Mouse (Mus musculus) ES-Bruce4 (cell line): Measurements from ENCODE around the gene Phlpp1. TPM values are rescaled to one million over a fixed set of nuclear protein-coding genes. Genes with fewer than 3 reads are reported as not detected.

Experiments
- H3K27ac ChIP-seq: 2 replicates; pipeline ENCODE4 v1.5.1; 2012; ENCODE audit warnings: low read length, inconsistent platforms; ENCODE audit not compliant: insufficient read depth
- H3K27me3 ChIP-seq: 2 replicates; pipeline ENCODE4 v1.6.1; 2012; ENCODE audit warnings: mild to moderate bottlenecking, low read length, inconsistent platforms; ENCODE audit not compliant: control insufficient read depth, poor library complexity, insufficient read depth, severe bottlenecking
- H3K36me3 ChIP-seq: 2 replicates; pipeline ENCODE4 v1.6.1; 2012; ENCODE audit warnings: inconsistent platforms, mild to moderate bottlenecking, low read length, moderate library complexity; ENCODE audit not compliant: control insufficient read depth, poor library complexity, insufficient read depth, severe bottlenecking
- H3K4me1 ChIP-seq: one replicate; pipeline ENCODE4 v1.8.1; 2011; ENCODE audit warnings: low read length; ENCODE audit not compliant: control insufficient read depth, insufficient read depth
- H3K4me3 ChIP-seq: 2 replicates; pipeline ENCODE4 v1.5.1; 2011; ENCODE audit warnings: low read depth, mild to moderate bottlenecking, low read length
- H3K9ac ChIP-seq: 2 replicates; pipeline ENCODE4 v1.6.1; 2012; ENCODE audit warnings: low read depth, mild to moderate bottlenecking, inconsistent platforms; ENCODE audit not compliant: poor library complexity, severe bottlenecking
- H3K9me3 ChIP-seq: replicated peaks from 2 replicates; pipeline ENCODE4 v1.6.1; 2012; ENCODE audit warnings: mild to moderate bottlenecking, low read length, inconsistent platforms; ENCODE audit not compliant: control insufficient read depth, poor library complexity, insufficient read depth, severe bottlenecking
- CTCF ChIP-seq: IDR thresholded peaks from one replicate; pipeline ENCODE4 v1.8.1; 2011; ENCODE audit warnings: low read depth, low read length
- EP300 ChIP-seq: IDR thresholded peaks from 2 replicates; pipeline ENCODE4 v1.6.1; 2011; ENCODE audit warnings: low read depth, low read length; ENCODE audit not compliant: insufficient read depth
- POLR2A ChIP-seq: IDR thresholded peaks from one replicate; pipeline ENCODE4 v1.8.1; 2011; ENCODE audit warnings: low read length; ENCODE audit not compliant: insufficient read depth
- polyA plus RNA-seq: library from polyadenylated mRNA; stranded (reverse); fragments of >200 nt; gene quantifications from 2 replicates; pipeline ENCODE4 v1.2.4, GENCODE M21; 2011; ENCODE audit warnings: low read depth; ENCODE audit not compliant: missing spikeins, insufficient read depth, insufficient read length

Gene Phlpp1
- polyA plus RNA-seq, 1 experiment = 13.4 TPM

DNA sequence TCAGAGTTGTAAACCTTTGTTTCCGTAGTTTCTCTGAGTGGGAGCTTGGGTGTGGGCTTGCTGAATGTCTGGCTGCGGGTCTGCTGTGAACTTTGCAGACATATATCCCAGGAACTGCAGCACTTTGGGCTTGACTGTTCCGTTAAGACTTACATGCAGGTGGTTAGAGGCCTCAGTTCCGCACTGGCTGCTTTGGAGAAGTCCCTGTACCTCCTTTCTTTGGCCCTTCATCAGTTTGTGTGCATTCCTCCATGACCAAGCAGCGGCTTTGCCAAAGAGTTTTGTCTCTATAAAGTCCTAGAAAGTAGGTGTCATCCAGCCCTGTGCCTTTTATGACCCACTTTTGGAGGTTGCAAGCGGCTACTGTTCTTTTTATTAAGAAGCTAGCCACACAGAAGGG is 102.2 kb downstream of the Phlpp1 start:
- no peak overlapping the region for H3K27ac ChIP-seq
- H3K9me3 ChIP-seq = no peaks in the 10 kb centered on the region
- H3K4me1 ChIP-seq = no peaks in the 10 kb centered on the region
- H3K27me3 ChIP-seq = no peaks in the 10 kb centered on the region
- TF ChIP-seq CTCF (no peak), EP300 (no peak), POLR2A (no peak)
- no peak overlapping the region for H3K4me3 ChIP-seq
- H3K36me3 ChIP-seq = no peaks in the 10 kb centered on the region
- no peak overlapping the region for H3K9ac ChIP-seq

DNA sequence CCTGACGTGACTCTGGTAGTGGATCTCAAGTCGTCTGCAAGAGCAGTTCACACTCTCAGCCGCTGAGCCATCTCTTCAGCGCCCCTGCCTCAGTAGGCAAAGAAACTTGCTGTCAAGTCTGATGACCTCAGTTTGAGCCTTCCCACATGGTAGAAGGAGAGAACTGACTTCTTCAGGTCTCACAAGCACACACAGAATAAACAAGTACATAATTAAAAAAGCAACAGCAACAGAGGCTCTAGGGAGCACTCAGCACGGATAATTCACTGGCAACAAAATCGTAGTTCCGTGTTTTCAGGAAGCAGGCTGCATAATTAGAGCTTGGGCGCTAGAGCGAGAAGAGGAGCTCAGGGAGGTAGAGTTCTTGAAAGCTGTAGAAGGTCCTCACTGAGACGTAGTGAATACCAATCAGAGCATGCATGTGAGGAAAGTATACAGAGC is 103.0 kb downstream of the Phlpp1 start:
- no peak overlapping the region for H3K9ac ChIP-seq
- H3K27me3 ChIP-seq = no peaks in the 10 kb centered on the region
- no peak overlapping the region for H3K4me3 ChIP-seq
- no peaks in the 10 kb centered on the region for H3K4me1 ChIP-seq
- H3K9me3 ChIP-seq = no peaks in the 10 kb centered on the region
- no peaks in the 10 kb centered on the region for H3K36me3 ChIP-seq
- no peak overlapping the region for H3K27ac ChIP-seq
- TF ChIP-seq POLR2A = no peak

DNA sequence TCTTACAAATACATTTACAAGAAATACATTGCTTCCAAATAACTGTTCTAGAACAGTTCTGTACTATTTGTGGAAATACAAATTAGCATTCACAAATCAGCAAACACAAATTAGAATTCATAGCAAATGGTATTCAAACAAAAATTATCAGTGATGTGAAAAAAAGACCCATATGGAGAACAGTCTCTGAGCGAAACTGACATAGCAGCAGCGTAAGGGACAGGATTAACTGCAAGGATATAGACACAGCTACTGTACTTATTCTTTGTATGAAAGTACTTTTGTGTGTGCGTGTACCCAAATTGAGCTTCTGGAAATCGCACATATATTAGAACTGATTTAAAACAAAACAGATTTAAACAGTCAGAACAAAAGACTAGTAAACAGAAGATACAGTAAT is 103.6 kb downstream of the Phlpp1 start:
- Histone ChIP-seq H3K4me1 (no peaks in the 10 kb centered on the region), H3K4me3 (no peak overlapping the region), H3K9me3 (no peaks in the 10 kb centered on the region), H3K27ac (no peak overlapping the region), H3K9ac (no peak overlapping the region), H3K36me3 (no peaks in the 10 kb centered on the region), H3K27me3 (no peaks in the 10 kb centered on the region)
- TF ChIP-seq CTCF (no peak), POLR2A (no peak), EP300 (no peak)

DNA sequence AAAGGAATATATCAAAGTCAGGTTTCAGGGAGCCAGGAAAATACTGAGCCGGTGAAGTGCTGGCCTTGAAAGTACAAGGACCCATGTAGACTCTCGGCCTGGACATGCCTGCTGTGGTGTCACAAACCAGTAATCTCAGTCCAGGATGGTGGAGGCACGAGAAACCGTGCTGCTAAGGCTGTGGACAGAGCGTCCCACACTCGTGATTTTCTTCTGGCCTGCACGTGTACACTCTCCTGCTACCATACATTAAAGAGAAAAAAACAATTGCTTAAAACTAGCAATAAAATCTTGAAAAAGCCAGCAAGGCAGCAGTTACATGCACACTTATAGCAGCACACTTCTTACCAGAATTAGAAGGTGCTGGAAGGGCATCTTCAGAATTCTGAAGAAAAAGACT is 104.2 kb downstream of the Phlpp1 start:
- Histone ChIP-seq H3K9me3 (no peaks in the 10 kb centered on the region), H3K27me3 (no peaks in the 10 kb centered on the region), H3K36me3 (no peaks in the 10 kb centered on the region), H3K27ac (no peak overlapping the region), H3K9ac (no peak overlapping the region), H3K4me1 (no peaks in the 10 kb centered on the region), H3K4me3 (no peak overlapping the region)
- no peak for TF ChIP-seq EP300
- no peak for TF ChIP-seq POLR2A
- TF ChIP-seq CTCF = no peak

DNA sequence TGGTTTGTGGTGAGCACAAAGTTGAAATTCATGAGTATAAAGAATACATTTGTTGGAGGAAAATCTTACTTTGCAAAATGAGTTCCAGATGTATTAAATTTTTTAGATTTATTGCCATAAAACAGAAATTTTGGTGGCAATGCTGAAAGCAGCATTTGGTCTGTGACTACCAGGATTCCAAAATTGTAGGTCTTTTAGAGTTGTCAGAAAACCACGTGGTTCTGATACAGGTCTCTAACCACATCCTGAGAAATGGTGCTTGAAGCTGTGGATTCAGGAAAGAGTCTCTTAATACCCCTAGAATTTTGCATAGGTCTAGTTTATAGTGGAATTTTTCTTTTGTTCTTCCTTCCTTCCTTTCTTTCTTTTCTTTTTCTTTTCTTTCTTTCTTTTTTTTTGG is 105.3 kb downstream of the Phlpp1 start:
- no peaks in the 10 kb centered on the region for H3K4me1 ChIP-seq

DNA sequence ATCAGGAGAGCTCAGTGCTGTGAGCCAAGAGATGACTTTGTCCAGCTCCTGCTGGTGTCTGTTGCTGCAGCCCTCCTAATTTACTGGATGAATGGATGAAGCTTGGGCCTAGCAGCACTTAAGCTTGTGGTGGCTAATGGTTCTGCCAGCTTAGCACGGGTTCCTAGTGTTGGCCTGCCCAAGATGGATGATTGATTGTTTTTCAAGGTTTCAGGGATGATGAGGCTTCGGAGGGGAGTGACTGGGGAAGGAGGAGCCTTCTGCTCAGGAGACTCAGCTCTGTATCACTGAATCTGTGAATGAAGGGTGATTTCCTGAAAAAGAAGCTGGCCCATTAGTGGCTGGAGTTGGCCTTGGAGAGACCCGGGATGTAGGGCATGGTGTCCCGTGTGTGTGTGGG is 105.7 kb downstream of the Phlpp1 start:
- H3K27ac ChIP-seq = no peak overlapping the region
- no peaks in the 10 kb centered on the region for H3K9me3 ChIP-seq
- TF ChIP-seq CTCF (no peak), EP300 (no peak), POLR2A (no peak)
- H3K9ac ChIP-seq = no peak overlapping the region
- no peaks in the 10 kb centered on the region for H3K4me1 ChIP-seq
- H3K4me3 ChIP-seq = no peak overlapping the region
- H3K36me3 ChIP-seq = no peaks in the 10 kb centered on the region
- H3K27me3 ChIP-seq = no peaks in the 10 kb centered on the region

More for the DNA sequence above, 105.3 kb downstream of the Phlpp1 start:
- H3K4me3 ChIP-seq = no peak overlapping the region
- H3K27me3 ChIP-seq = no peaks in the 10 kb centered on the region
- H3K36me3 ChIP-seq = no peaks in the 10 kb centered on the region
- no peaks in the 10 kb centered on the region for H3K9me3 ChIP-seq
- no peak for TF ChIP-seq POLR2A
- no peak for TF ChIP-seq EP300
- TF ChIP-seq CTCF = no peak
- H3K9ac ChIP-seq = no peak overlapping the region
- no peak overlapping the region for H3K27ac ChIP-seq
